ENCODE assay signal across 11 mouse cellular contexts in the genomic region with DNA sequence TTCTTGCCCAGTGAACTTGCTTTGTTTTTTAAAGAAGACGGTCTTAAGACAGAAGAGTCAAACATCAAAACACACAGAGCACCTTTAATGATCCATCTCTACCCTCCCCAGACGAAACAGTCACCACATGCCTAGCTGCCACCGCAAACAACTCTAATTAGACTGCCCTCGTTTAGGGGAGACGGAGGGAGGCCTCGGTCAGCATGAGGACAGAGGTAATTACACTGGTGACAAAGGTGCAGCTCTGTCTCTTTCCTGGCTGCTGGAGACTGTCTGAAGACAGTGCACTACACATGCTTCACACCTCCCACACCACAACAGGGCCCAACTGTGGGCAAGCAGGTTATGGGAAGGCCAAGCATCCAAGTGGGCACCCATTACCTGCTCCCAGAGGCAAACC. TPM values are rescaled to one million over a fixed set of nuclear protein-coding genes. Genes with fewer than 3 reads are reported as not detected.
DNase-seq lines count a peak whose midpoint lies in the region; ATAC-seq and TF ChIP-seq lines count a peak whose summit lies in the region.
"Had no signal": no experiment of that assay in that cellular context is flagged by ENCODE, and none has a peak within 500 bp of the region (broad histone marks: within the 10 kb centered on the region; RNA-seq: fewer than 3 reads in every experiment).

No protein-coding gene starts in this region.

- no peaks in the 10 kb centered on the region for H3K27me3 ChIP-seq in hindbrain, embryonic 13.5 days
- H3K27me3 ChIP-seq in hindbrain, embryonic 14.5 days (ENCODE audit: control insufficient read depth, insufficient read depth, low read length): no peaks in the 10 kb centered on the region
- H3K27me3 ChIP-seq in thymus, adult 2 months (ENCODE audit: control insufficient read depth, insufficient read depth, low read length): no peaks in the 10 kb centered on the region
- H3K27me3 ChIP-seq: liver, embryonic 12.5 days had no signal

- H3K9me3 ChIP-seq in hindbrain, embryonic 13.5 days: no peaks in the 10 kb centered on the region
- no peaks in the 10 kb centered on the region for H3K9me3 ChIP-seq in hindbrain, embryonic 14.5 days (ENCODE audit: control insufficient read depth, low read length)
- H3K9me3 ChIP-seq: G1E; liver, embryonic 12.5 days had no signal

- 75% methylated on average over 6 of the region's 6 CpGs for WGBS in hindbrain, embryonic 13.5 days
- WGBS in hindbrain, embryonic 14.5 days: 75% methylated on average over 6 of the region's 6 CpGs
- 90% methylated on average over 6 of the region's 6 CpGs for WGBS in thymus, adult 2 months

- H3K9ac ChIP-seq in hindbrain, embryonic 13.5 days: no peak overlapping the region
- H3K9ac ChIP-seq in hindbrain, embryonic 14.5 days: no peak overlapping the region
- H3K9ac ChIP-seq: liver, embryonic 12.5 days had no signal

- TF ChIP-seq POLR2A in thymus, adult 2 months (IDR thresholded peaks at IDR 0.05; ENCODE audit: control insufficient read depth, extremely low read depth, insufficient read depth, low read length, poor library complexity): no peak

- no peak for TF ChIP-seq CTCF in thymus, adult 2 months (IDR thresholded peaks at IDR 0.05; ENCODE audit: borderline replicate concordance, control insufficient read depth, extremely low read depth, insufficient read depth, low read length, poor library complexity)

- no peak for ATAC-seq in CD4-positive, CD25-positive, alpha-beta regulatory T cell, adult 4 months
- no peak for ATAC-seq in hindbrain, embryonic 13.5 days (ENCODE audit: low FRiP score)
- no peak for ATAC-seq in hindbrain, embryonic 14.5 days (ENCODE audit: low FRiP score)
- ATAC-seq: liver, embryonic 12.5 days had no signal

- H3K4me1 ChIP-seq in hindbrain, embryonic 13.5 days (replicated peaks): peaks cover 4% of the 10 kb centered on the region; the same call in 1 of the 2 replicates
- no peaks in the 10 kb centered on the region for H3K4me1 ChIP-seq in hindbrain, embryonic 14.5 days (replicated peaks; ENCODE audit: control insufficient read depth, insufficient read depth, low read length)
- H3K4me1 ChIP-seq in thymus, adult 2 months (replicated peaks; ENCODE audit: control insufficient read depth, insufficient read depth, low read length): peaks cover 7% of the 10 kb centered on the region

- DNase-seq in CD4-positive, CD25-positive, alpha-beta regulatory T cell, adult 2 months (ENCODE audit: low read depth, low spot score): peak; percentile 16
- no peak for DNase-seq in hindbrain, embryonic 14.5 days (ENCODE audit: low spot score)
- DNase-seq in thymus, adult 2 months: no peak
- DNase-seq in thymus, postnatal 36 days: no peak
- no peak for DNase-seq in right cerebral cortex, postnatal 36 days (ENCODE audit: low spot score in 2 of 2)
- no peak for DNase-seq in urinary bladder, postnatal 4 days (ENCODE audit: low spot score in 2 of 2)
- DNase-seq: right cerebral cortex, postnatal 4 days had no signal

- no peak overlapping the region for H3K4me3 ChIP-seq in hindbrain, embryonic 13.5 days
- H3K4me3 ChIP-seq in hindbrain, embryonic 14.5 days (replicated peaks; ENCODE audit: low read length): no peak overlapping the region
- no peak overlapping the region for H3K4me3 ChIP-seq in thymus, adult 2 months (ENCODE audit: control insufficient read depth, insufficient read depth, low read length)
- H3K4me3 ChIP-seq: liver, embryonic 12.5 days had no signal

- H3K4me2 ChIP-seq in hindbrain, embryonic 13.5 days: no peak overlapping the region
- H3K4me2 ChIP-seq in hindbrain, embryonic 14.5 days (replicated peaks): no peak overlapping the region
- H3K4me2 ChIP-seq: liver, embryonic 12.5 days had no signal

- peak overlapping the region; percentile 18; the same call in 1 of the 2 replicates for H3K27ac ChIP-seq in hindbrain, embryonic 13.5 days
- no peak overlapping the region for H3K27ac ChIP-seq in hindbrain, embryonic 14.5 days
- H3K27ac ChIP-seq in thymus, adult 2 months (ENCODE audit: control insufficient read depth, insufficient read depth, low read length): peak overlapping the region; percentile 56; the same call in 1 of the 2 replicates
- H3K27ac ChIP-seq: liver, embryonic 12.5 days had no signal

- H3K36me3 ChIP-seq in hindbrain, embryonic 13.5 days: peaks cover 6% of the 10 kb centered on the region; the same call in 1 of the 2 replicates
- 0 out of 2 replicates have a peak, but pooled peaks cover 5% of the 10 kb centered on the region for H3K36me3 ChIP-seq in hindbrain, embryonic 14.5 days (replicated peaks; ENCODE audit: control insufficient read depth, insufficient read depth)
- H3K36me3 ChIP-seq in thymus, adult 2 months (ENCODE audit: control insufficient read depth, insufficient read depth, low read length): no peaks in the 10 kb centered on the region
- H3K36me3 ChIP-seq: liver, embryonic 12.5 days had no signal

RNA-seq across cellular contexts. Expression of gene Atp2a2, which starts 45.8 kb away (rescaled TPM):
- 10 to 100 TPM in 1 of 2 experiments, 1 to 10 TPM in 1; 10.0 to 14.8 TPM for polyA plus RNA-seq in CD4-positive, CD25-positive, alpha-beta regulatory T cell, adult 4 months (2017; shearing (Covaris generic))
- 39.4 and 41.2 TPM in 2 replicates for polyA plus RNA-seq in hindbrain, embryonic 13.5 days (2015; fragmentation: Nextera tagmentation; extraction: Ambion mirVana)
- polyA plus RNA-seq in hindbrain, embryonic 14.5 days (2014; fragmentation: Nextera tagmentation; extraction: Ambion mirVana): 74.1 and 74.7 TPM in 2 replicates
- polyA plus RNA-seq in thymus, adult 2 months (2012; rRNA removed): 84.7 and 175 TPM in 2 replicates
